Mouse (Mus musculus): ENCODE measurements around the gene Shc1.
"Not testable (repeated sequence)": the region's sequence is repeated elsewhere in the genome, so short reads cannot be mapped to it uniquely, and the experiment has no call there.

The Shc1 gene

GRCm38 (mm10) chr3:89419571-89419970 is 1.3 kb downstream of the Shc1 start:
- no peak for DNase-seq

- no peak for DNase-seq
Observed at GRCm38 (mm10) chr3:89419981-89420380, 1.7 kb downstream of the Shc1 start.

- no peak for DNase-seq
Observed at GRCm38 (mm10) chr3:89420421-89420820, 2.2 kb downstream of the Shc1 start.

GRCm38 (mm10) chr3:89421002-89421774 is 2.9 kb downstream of the Shc1 start:
- peak; percentile 49 to 51 for DNase-seq

- no peak for DNase-seq
Observed at GRCm38 (mm10) chr3:89421810-89422473, 3.7 kb downstream of the Shc1 start.

- no peak for DNase-seq
Observed at GRCm38 (mm10) chr3:89422556-89423205, 4.4 kb downstream of the Shc1 start.

- no peak for DNase-seq
Observed at GRCm38 (mm10) chr3:89424416-89425140, 6.3 kb downstream of the Shc1 start.

GRCm38 (mm10) chr3:89425141-89425525 is 6.9 kb downstream of the Shc1 start:
- no peak for DNase-seq

GRCm38 (mm10) chr3:89425876-89426275 is 7.6 kb downstream of the Shc1 start:
- DNase-seq = no peak

- DNase-seq = not testable (repeated sequence)
Observed at GRCm38 (mm10) chr3:89429021-89429420, 10.8 kb downstream of the Shc1 start.

GRCm38 (mm10) chr3:89430171-89431159 is 12.2 kb downstream of the Shc1 start, which contains the start of gene Pygo2:
Gene Pygo2, plus strand, starts transcription at chr3:89430214.
- peak; percentile 86 to 92 for DNase-seq

- DNase-seq = no peak
Observed at GRCm38 (mm10) chr3:89432606-89433005, 14.4 kb downstream of the Shc1 start.

- DNase-seq = no peak
Observed at GRCm38 (mm10) chr3:89434532-89434931, 16.3 kb downstream of the Shc1 start.

GRCm38 (mm10) chr3:89435041-89435440 is 16.8 kb downstream of the Shc1 start:
- no peak for DNase-seq

- DNase-seq = no peak
Observed at GRCm38 (mm10) chr3:89436176-89437113, 18.2 kb downstream of the Shc1 start, which contains the start of gene Pbxip1. Gene Pbxip1, plus strand, starts transcription at chr3:89436706.

GRCm38 (mm10) chr3:89437269-89437668 is 19.0 kb downstream of the Shc1 start:
- no peak for DNase-seq

GRCm38 (mm10) chr3:89440691-89441090 is 22.4 kb downstream of the Shc1 start:
- DNase-seq = no peak

GRCm38 (mm10) chr3:89448720-89449537 is 30.7 kb downstream of the Shc1 start:
- DNase-seq = peak; percentile 25 to 29

GRCm38 (mm10) chr3:89449541-89449940 is 31.3 kb downstream of the Shc1 start:
- DNase-seq = peak; percentile 79 to 81

GRCm38 (mm10) chr3:89451916-89452315 is 33.7 kb downstream of the Shc1 start:
- DNase-seq = no peak
